Mouse (Mus musculus) heart, embryonic 15.5 days (tissue): ENCODE results near the gene Rftn1. TPM values are rescaled to one million over a fixed set of nuclear protein-coding genes. Genes with fewer than 3 reads are reported as not detected.
"Not testable (repeated sequence)": the region's sequence is repeated elsewhere in the genome, so short reads cannot be mapped to it uniquely, and the experiment has no call there.

Source experiments
- ATAC-seq: fragments of 200-750 bp; cut with Nextera tagmentation; replicated peaks from 2 replicates; pipeline ENCODE4 v1.8.0; 2017; ENCODE audit warnings: low read depth, moderate TSS enrichment; ENCODE audit not compliant: insufficient number of reproducible peaks, insufficient read depth, low FRiP score
- H3K27ac ChIP-seq: fragments of 300-500 bp; sonication (generic); 2 replicates; pipeline ENCODE4 v1.5.1; 2015; ENCODE audit warnings: mild to moderate bottlenecking, inconsistent platforms
- H3K27me3 ChIP-seq: fragments of 300-500 bp; sonication (generic); 2 replicates; pipeline ENCODE4 v1.6.1; 2015; ENCODE audit warnings: inconsistent platforms
- H3K36me3 ChIP-seq: fragments of 300-500 bp; sonication (generic); 2 replicates; pipeline ENCODE4 v1.6.1; 2015; ENCODE audit warnings: mild to moderate bottlenecking, inconsistent platforms
- H3K4me1 ChIP-seq: fragments of 300-500 bp; sonication (generic); replicated peaks from 2 replicates; pipeline ENCODE4 v1.6.1; 2015; ENCODE audit warnings: inconsistent platforms
- H3K4me2 ChIP-seq: fragments of 300-500 bp; sonication (generic); 2 replicates; pipeline ENCODE4 v1.6.1; 2015; ENCODE audit warnings: inconsistent platforms, mild to moderate bottlenecking, moderate library complexity
- H3K4me3 ChIP-seq: fragments of 300-500 bp; sonication (generic); 2 replicates; pipeline ENCODE4 v1.5.1; 2015; ENCODE audit warnings: mild to moderate bottlenecking, inconsistent platforms
- H3K9ac ChIP-seq: fragments of 300-500 bp; sonication (generic); 2 replicates; pipeline ENCODE4 v1.6.1; 2015; ENCODE audit warnings: mild to moderate bottlenecking, inconsistent platforms
- H3K9me3 ChIP-seq: fragments of 300-500 bp; sonication (generic); replicated peaks from 2 replicates; pipeline ENCODE4 v1.6.1; 2016; ENCODE audit warnings: inconsistent platforms
- WGBS: fragments of 180-500 bp; shearing (Covaris S2); methylation state at CpG from one replicate; pipeline ENCODE4 v1.1.7; 2015; ENCODE audit warnings: mixed read lengths; 5-methylcytosine and 5-hydroxymethylcytosine counted together
- polyA plus RNA-seq: library from polyadenylated mRNA; unstranded; fragments of >200 nt; fragmentation: Nextera tagmentation; extraction: Ambion mirVana; gene quantifications from 2 replicates; pipeline ENCODE4 v1.2.1, GENCODE M21; 2015

Gene Rftn1
- polyA plus RNA-seq, 1 experiment from 2014 or later, result 29.7 TPM

DNA sequence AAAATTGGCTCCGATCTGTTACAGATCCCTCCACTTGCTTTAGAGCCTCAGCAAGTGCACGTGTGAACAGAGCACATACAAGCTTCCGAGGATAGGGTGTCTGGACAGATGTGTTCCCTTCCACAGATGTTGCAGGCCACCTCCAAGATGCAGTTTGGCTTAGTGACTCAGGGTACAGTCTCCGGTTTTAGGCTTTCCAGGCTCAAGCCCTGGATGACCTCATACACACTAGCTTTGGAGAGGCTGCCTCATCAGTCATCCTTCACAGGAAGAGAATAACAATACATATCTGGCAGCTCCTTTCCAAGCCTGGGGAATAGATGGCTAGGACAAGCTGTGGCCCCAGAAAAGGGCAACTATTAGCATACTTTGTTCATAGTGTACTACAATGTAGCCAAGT is 65.8 kb downstream of the Rftn1 start:
- 56% methylated on average over 4 of the region's 4 CpGs for WGBS
- H3K4me1 ChIP-seq, result peaks cover 31% of the 10 kb centered on the region
- H3K27ac ChIP-seq, result 0 out of 2 replicates have a peak overlapping the region, but pooled peaks have one; percentile 35
- no peak overlapping the region for H3K9ac ChIP-seq
- no peaks in the 10 kb centered on the region for H3K36me3 ChIP-seq
- no peak for ATAC-seq
- H3K27me3 ChIP-seq, result no peaks in the 10 kb centered on the region
- H3K4me3 ChIP-seq, result no peak overlapping the region
- H3K4me2 ChIP-seq, result no peak overlapping the region
- H3K9me3 ChIP-seq, result no peaks in the 10 kb centered on the region

DNA sequence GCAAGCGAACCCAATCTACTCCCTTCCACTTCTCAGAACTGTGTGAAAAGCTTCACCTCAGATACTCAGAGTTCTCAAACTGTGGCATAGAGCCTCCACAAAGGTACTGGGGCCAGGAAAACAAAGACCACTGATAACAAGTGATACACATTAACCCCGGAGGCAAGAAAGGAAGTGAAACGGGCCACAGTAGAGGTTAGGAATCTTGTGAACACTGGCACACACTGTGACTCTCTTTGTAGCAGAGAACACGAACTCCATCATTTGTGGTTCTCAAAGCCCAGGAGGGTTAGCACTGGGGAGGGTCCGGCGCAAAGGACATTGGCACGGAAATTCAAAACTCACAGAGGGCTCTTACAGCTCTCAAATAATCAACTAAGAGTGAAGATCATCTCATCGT is 67.9 kb downstream of the Rftn1 start:
- peaks cover 32% of the 10 kb centered on the region for H3K4me1 ChIP-seq
- WGBS, result 68% methylated on average over 8 of the region's 8 CpGs
- ATAC-seq, result no peak

DNA sequence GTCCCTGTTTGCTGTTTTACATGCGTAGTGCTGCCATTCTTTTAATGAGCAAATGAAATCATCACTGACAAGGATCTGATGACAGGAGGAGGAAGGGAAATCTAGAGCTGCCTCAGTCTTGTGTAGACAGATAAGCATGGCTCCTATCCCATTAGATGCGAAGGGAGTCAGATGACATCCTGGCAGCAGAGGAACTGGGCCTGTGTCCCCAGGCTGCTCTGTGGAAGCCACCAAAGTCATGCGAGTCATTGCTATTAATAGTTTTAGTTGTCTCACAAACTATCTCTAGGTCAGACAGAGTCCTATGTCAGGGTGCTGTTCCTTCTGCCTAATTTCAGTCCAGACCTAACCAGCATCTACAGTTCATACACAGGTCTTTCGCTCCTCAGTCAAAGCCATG is 70.4 kb downstream of the Rftn1 start:
- peaks cover 28% of the 10 kb centered on the region for H3K4me1 ChIP-seq
- H3K9me3 ChIP-seq, result no peaks in the 10 kb centered on the region
- no peaks in the 10 kb centered on the region for H3K36me3 ChIP-seq
- H3K27me3 ChIP-seq, result no peaks in the 10 kb centered on the region
- H3K4me3 ChIP-seq, result no peak overlapping the region
- H3K9ac ChIP-seq, result no peak overlapping the region
- ATAC-seq, result peak; percentile 83; the same call in 1 of the 2 replicates
- WGBS, result 37% methylated on average over 4 of the region's 4 CpGs
- peak overlapping the region; percentile 61 for H3K27ac ChIP-seq
- H3K4me2 ChIP-seq, result no peak overlapping the region

More for the DNA sequence above, 67.9 kb downstream of the Rftn1 start:
- Histone ChIP-seq H3K36me3 (no peaks in the 10 kb centered on the region), H3K4me2 (no peak overlapping the region), H3K9ac (no peak overlapping the region), H3K9me3 (no peaks in the 10 kb centered on the region), H3K27me3 (no peaks in the 10 kb centered on the region), H3K4me3 (no peak overlapping the region), H3K27ac (no peak overlapping the region)

DNA sequence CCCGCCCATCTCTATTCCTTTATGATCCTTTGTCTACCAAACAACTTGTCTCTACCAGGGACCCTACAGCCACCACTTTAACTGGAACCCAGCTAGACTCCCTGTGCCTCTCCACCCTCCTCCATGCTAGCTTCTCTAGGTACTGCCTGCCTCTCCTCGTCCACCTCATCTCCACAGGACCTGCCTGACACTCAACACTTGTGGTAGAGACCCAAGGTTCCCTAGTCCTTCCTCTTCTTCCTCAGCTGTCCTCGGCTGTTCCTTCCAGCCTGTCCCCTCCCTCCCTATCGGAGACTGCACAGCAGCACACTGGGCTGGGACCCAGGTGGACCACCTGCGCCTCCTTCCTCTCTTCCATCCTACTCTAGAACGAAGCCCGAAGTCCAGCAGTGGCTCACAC is 73.0 kb downstream of the Rftn1 start:
- 89% methylated on average over 7 of the region's 7 CpGs for WGBS
- H3K27me3 ChIP-seq, result no peaks in the 10 kb centered on the region
- H3K27ac ChIP-seq, result no peak overlapping the region
- no peaks in the 10 kb centered on the region for H3K36me3 ChIP-seq
- H3K4me1 ChIP-seq, result peaks cover 19% of the 10 kb centered on the region
- H3K4me3 ChIP-seq, result no peak overlapping the region
- H3K9me3 ChIP-seq, result no peaks in the 10 kb centered on the region
- no peak overlapping the region for H3K9ac ChIP-seq
- ATAC-seq, result no peak
- no peak overlapping the region for H3K4me2 ChIP-seq

DNA sequence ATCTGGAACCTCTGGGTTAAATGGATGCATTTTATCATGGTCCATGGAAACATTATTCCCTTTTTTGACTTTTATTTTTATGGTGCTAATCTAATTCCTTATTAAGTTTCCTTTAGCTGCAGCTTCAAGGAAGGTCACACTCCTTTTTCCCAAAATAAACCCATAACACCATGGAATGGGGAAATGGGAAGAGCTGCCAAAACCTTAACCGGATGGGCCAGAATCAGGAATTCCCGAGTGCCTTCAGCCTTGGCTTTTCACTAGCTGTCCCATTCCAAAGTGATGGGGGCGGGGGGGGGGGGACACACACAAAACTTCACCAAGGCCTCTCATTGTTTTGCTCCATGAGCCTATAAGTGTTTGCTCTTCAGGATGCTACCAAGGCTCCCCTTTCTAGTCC is 73.5 kb downstream of the Rftn1 start:
- Histone ChIP-seq H3K9ac (no peak overlapping the region), H3K36me3 (no peaks in the 10 kb centered on the region), H3K4me3 (no peak overlapping the region), H3K4me1 (peaks cover 15% of the 10 kb centered on the region), H3K9me3 (no peaks in the 10 kb centered on the region), H3K27ac (no peak overlapping the region), H3K4me2 (no peak overlapping the region), H3K27me3 (no peaks in the 10 kb centered on the region)
- no peak for ATAC-seq
- 70% methylated on average over 3 of the region's 3 CpGs for whole genome bisulfite sequencing

DNA sequence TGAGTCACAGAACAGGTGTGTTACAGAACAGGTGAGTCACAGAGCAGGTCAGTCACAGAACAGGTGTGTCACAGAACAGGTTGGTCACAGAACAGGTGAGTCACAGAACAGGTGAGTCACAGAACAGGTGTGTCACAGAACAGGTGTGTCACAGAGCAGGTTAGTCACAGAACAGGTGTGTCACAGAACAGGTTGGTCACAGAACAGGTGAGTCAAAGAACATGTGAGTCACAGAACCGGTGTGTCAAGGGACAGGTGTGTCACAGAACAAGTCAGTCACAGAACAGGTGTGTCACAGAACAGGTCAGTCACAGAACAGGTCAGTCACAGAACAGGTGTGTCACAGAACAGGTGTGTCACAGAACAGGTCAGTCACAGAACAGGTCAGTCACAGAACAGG is 74.1 kb downstream of the Rftn1 start:
- not testable (repeated sequence) for H3K36me3 ChIP-seq
- WGBS, result 91% methylated on average over 1 of the region's 1 CpGs

DNA sequence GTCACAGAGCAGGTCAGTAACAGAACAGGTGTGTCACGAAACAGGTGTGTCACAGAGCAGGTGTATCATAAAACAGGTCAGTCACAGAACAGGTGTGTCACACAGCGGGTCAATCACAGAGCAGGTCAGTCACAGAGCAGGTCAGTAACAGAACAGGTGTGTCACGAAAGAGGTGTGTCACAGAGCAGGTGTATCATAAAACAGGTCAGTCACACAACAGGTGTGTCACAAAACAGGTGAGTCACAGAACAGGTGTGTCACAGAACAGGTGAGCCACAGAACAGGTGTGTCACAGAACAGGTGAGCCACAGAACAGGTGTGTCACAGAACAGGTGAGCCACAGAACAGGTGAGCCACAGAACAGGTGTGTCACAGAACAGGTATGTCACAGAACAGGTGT is 74.8 kb downstream of the Rftn1 start:
- H3K27me3 ChIP-seq, H3K9me3 ChIP-seq, H3K27ac ChIP-seq, H3K4me3 ChIP-seq, ATAC-seq, H3K9ac ChIP-seq, H3K36me3 ChIP-seq, H3K4me2 ChIP-seq: not testable (repeated sequence)
- peaks cover 11% of the 10 kb centered on the region for H3K4me1 ChIP-seq
- WGBS, result 93% methylated on average over 3 of the region's 3 CpGs

More for the DNA sequence above, 74.1 kb downstream of the Rftn1 start:
- not testable (repeated sequence) for H3K9ac ChIP-seq, H3K9me3 ChIP-seq, H3K27ac ChIP-seq, H3K4me3 ChIP-seq, ATAC-seq, H3K27me3 ChIP-seq, H3K4me2 ChIP-seq
- H3K4me1 ChIP-seq, result peaks cover 15% of the 10 kb centered on the region

DNA sequence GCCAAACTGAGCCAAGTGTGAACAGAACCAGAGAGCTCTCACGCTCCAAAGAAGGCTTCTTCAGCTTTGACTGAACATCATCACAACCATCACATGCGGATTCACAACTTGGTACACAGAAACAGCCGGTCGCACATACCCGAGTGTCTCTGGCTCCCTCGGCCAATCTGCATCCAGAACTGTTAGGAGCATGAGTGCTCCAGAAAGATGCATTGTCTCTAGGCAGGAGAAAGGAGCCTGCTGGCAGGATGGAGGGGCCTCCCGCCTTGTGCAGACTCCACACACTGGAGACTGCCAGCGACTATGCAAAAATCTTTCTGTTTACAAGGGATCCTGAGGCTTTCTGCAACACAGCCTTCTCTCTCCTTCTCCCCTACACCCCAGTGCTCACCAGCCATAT is 75.8 kb downstream of the Rftn1 start:
- 87% methylated on average over 8 of the region's 8 CpGs for WGBS
- no peaks in the 10 kb centered on the region for H3K9me3 ChIP-seq
- no peaks in the 10 kb centered on the region for H3K36me3 ChIP-seq
- H3K4me1 ChIP-seq, result peaks cover under 1% of the 10 kb centered on the region
- H3K4me2 ChIP-seq, result no peak overlapping the region
- H3K4me3 ChIP-seq, result no peak overlapping the region
- H3K9ac ChIP-seq, result no peak overlapping the region
- no peak for ATAC-seq
- no peaks in the 10 kb centered on the region for H3K27me3 ChIP-seq
- no peak overlapping the region for H3K27ac ChIP-seq

DNA sequence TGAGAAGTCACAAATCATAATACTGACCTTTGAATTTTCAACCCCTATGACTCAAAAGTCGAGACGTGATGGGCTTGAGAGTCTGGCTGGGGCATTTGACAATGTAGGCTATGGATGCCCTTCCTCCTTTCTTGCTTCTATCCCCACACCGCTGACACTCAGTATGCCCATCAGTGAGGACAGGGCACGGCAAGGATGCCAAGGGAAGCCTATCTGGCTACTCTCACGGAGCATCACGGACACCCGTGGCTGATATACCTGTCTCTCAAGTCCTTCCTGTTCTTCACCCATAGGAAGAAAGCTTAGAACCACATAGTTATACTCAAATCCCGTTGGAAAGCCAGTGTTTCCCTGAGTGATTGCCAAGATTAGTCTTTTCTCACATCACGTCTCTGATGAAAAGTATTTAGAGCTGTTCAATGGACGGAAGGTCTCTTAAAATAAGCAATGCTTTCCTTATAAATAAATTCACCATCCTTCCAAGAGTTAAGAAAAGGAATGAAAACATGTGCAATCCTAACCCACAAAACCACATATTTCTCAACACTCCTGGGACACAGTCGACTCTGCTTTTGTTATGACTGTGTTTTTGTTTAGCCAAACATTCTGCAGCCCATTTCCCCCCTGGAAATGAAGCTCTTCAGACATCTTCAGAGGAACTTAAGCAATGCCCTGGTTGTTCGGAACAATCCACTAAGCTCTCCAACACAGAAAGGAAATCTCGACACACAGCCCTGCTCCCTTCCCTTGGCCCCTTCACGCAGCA is 79.6 kb downstream of the Rftn1 start:
- H3K9me3 ChIP-seq, result no peaks in the 10 kb centered on the region
- no peak overlapping the region for H3K27ac ChIP-seq
- peaks cover 8% of the 10 kb centered on the region; the same call in 1 of the 2 replicates for H3K36me3 ChIP-seq
- no peaks in the 10 kb centered on the region for H3K4me1 ChIP-seq
- no peak overlapping the region for H3K9ac ChIP-seq
- no peak overlapping the region for H3K4me3 ChIP-seq
- no peaks in the 10 kb centered on the region for H3K27me3 ChIP-seq
- 73% methylated on average over 14 of the region's 14 CpGs for WGBS
- no peak for ATAC-seq
- H3K4me2 ChIP-seq, result no peak overlapping the region

DNA sequence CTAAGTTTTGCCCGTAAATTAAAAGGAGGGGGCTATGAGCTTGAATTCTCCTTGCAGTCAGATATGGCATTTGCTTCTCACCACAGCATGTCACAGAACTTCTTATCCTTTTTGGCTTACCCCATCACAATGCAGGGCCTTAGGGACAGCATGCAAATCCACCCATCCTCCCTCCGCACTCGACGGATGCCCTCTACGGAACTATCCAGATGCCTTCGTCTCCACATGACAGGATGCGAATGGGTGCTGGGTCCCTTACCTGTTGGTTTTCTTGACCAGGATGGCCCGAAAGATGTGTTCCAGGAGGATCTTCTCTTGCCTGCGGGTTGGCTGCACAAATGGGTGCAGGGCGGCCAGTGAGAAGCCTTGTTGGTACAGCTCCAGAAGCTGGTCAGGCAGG is 83.7 kb downstream of the Rftn1 start:
- H3K9me3 ChIP-seq, result no peaks in the 10 kb centered on the region
- H3K27ac ChIP-seq, result no peak overlapping the region
- ATAC-seq, result no peak
- no peak overlapping the region for H3K4me2 ChIP-seq
- no peaks in the 10 kb centered on the region for H3K27me3 ChIP-seq
- no peak overlapping the region for H3K9ac ChIP-seq
- peaks cover 17% of the 10 kb centered on the region; the same call in 1 of the 2 replicates for H3K36me3 ChIP-seq
- H3K4me3 ChIP-seq, result no peak overlapping the region
- 89% methylated on average over 10 of the region's 10 CpGs for WGBS
- H3K4me1 ChIP-seq, result no peaks in the 10 kb centered on the region

DNA sequence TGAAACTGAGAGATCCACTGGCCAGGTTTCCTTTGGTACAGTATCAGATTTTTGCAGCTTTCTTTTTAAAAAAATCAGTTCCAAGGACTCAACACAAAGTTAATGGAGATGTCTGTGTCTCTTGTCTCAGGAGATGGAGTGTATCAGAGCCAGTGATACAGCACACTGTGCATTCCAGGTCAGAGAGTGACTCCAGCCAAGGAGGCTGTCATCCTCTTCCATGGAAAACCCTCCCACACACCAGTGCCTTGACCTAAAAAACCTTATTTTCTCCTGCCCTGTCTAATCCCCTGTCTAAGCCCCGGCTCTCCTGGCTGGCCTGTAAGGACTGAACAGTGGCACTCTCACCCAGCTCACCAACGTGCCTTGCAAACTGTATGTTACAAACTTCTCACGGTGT is 86.3 kb downstream of the Rftn1 start:
- H3K4me2 ChIP-seq, result no peak overlapping the region
- peaks cover 17% of the 10 kb centered on the region; the same call in 1 of the 2 replicates for H3K36me3 ChIP-seq
- ATAC-seq, result no peak
- no peak overlapping the region for H3K9ac ChIP-seq
- H3K4me1 ChIP-seq, result peaks cover 6% of the 10 kb centered on the region
- WGBS, result 80% methylated on average over 3 of the region's 3 CpGs
- no peaks in the 10 kb centered on the region for H3K9me3 ChIP-seq
- H3K27me3 ChIP-seq, result no peaks in the 10 kb centered on the region
- no peak overlapping the region for H3K27ac ChIP-seq
- no peak overlapping the region for H3K4me3 ChIP-seq

DNA sequence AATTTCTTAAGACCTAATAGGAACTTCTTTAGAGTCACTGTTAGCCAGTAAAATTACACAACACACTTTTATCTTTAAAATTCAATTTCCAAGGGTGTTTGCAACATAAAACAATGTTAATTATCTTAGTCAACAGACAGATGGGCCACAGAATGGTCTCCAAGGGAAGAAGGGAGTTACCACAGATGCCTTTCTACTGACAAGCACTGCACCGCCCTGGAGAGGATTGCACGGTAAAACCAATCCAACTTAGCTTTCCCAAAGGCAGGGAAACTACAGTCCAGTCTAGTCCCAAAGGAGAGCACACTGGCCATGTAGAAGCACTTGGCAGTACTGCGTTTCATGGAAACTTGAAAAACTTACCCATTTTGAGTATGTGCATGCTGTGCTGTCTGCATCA is 89.1 kb downstream of the Rftn1 start:
- H3K27me3 ChIP-seq, result no peaks in the 10 kb centered on the region
- WGBS, result 88% methylated on average over 3 of the region's 3 CpGs
- no peak overlapping the region for H3K27ac ChIP-seq
- H3K4me3 ChIP-seq, result no peak overlapping the region
- H3K4me2 ChIP-seq, result no peak overlapping the region
- H3K9ac ChIP-seq, result no peak overlapping the region
- ATAC-seq, result no peak
- peaks cover 11% of the 10 kb centered on the region; the same call in 1 of the 2 replicates for H3K36me3 ChIP-seq
- H3K9me3 ChIP-seq, result no peaks in the 10 kb centered on the region
- peaks cover 6% of the 10 kb centered on the region for H3K4me1 ChIP-seq
